Mouse (Mus musculus): ENCODE measurements around the gene Cdhr5. TPM values are rescaled to one million over a fixed set of nuclear protein-coding genes. Genes with fewer than 3 reads are reported as not detected.
A peak's percentile ranks its signal among the peaks of the same experiment; 100 is the strongest.

Gene Cdhr5
- total RNA-seq, 2 experiments from 2014 or later = 1.3 to 1.5 TPM

GRCm38 (mm10) chr7:141227796-141228195 lies 48.8 kb downstream of the Cdhr5 start:
- no peak for DNase-seq (ENCODE audit: low spot score in 2 of 2)

GRCm38 (mm10) chr7:141226535-141226934 lies 50.1 kb downstream of the Cdhr5 start:
- no peak for DNase-seq (ENCODE audit: low spot score in 2 of 2)

GRCm38 (mm10) chr7:141222696-141223215 lies 53.8 kb downstream of the Cdhr5 start:
- DNase-seq (ENCODE audit: low spot score in 2 of 2) = peak in 1 of 2 experiments; percentile 7

GRCm38 (mm10) chr7:141222126-141222467 lies 54.5 kb downstream of the Cdhr5 start:
- no peak for DNase-seq (ENCODE audit: low spot score in 2 of 2)

GRCm38 (mm10) chr7:141221249-141222125 lies 55.1 kb downstream of the Cdhr5 start:
- peak; percentile 94 to 96 for DNase-seq (ENCODE audit: low spot score in 2 of 2)

GRCm38 (mm10) chr7:141220377-141220776 lies 56.2 kb downstream of the Cdhr5 start:
- DNase-seq (ENCODE audit: low spot score in 2 of 2) = no peak

GRCm38 (mm10) chr7:141219558-141220099 lies 57.0 kb downstream of the Cdhr5 start:
- no peak for DNase-seq (ENCODE audit: low spot score in 2 of 2)

Small RNAs within 50 kb of the gene (microRNA-seq; reads per million reads assigned to microRNA genes)
- gene Mir210 = 233 reads per million, percentile 59 among the genes with 10 or more reads in this experiment

Other genes starting within 250 kb of the Cdhr5 start
- gene Gm17387, start 247.7 kb downstream of the Cdhr5 start, total RNA-seq (2021) = not detected
- gene B4galnt4, start 215.7 kb downstream of the Cdhr5 start, total RNA-seq (2021) = under 1 TPM; 0.22 to 0.62 TPM
- gene Pkp3, start 198.6 kb downstream of the Cdhr5 start, total RNA-seq (2021) = under 1 TPM; 0.25 to 0.54 TPM
- 1 to 10 TPM; 2.9 to 3.7 TPM for gene Sigirr, start 176.2 kb downstream of the Cdhr5 start, total RNA-seq (2021)
- gene Ano9, start 159.0 kb downstream of the Cdhr5 start, total RNA-seq (2021) = not detected
- 10 to 100 TPM; 22.6 to 29.0 TPM for gene Ptdss2, start 154.4 kb downstream of the Cdhr5 start, total RNA-seq (2021)
- gene Rnh1, start 103.9 kb downstream of the Cdhr5 start, total RNA-seq (2021) = 10 to 100 TPM; 64.5 to 79.3 TPM
- gene Hras, start 82.8 kb downstream of the Cdhr5 start, total RNA-seq (2021) = 100 to 1,000 TPM; 166 to 193 TPM
- 1 to 10 TPM; 4.9 to 5.2 TPM for gene Lrrc56, start 82.6 kb downstream of the Cdhr5 start, total RNA-seq (2021)
- not detected for gene Lmntd2, start 62.7 kb downstream of the Cdhr5 start, total RNA-seq (2021)
- gene Rassf7, start 60.9 kb downstream of the Cdhr5 start, total RNA-seq (2021) = 10 to 100 TPM in 1 of 2 experiments, 1 to 10 TPM in 1; 9.8 to 14.2 TPM
- gene Phrf1, start 48.0 kb downstream of the Cdhr5 start, total RNA-seq (2021) = 10 to 100 TPM; 48.4 to 63.3 TPM
- gene Irf7, start 10.3 kb downstream of the Cdhr5 start, total RNA-seq (2021) = 1 to 10 TPM; 1.4 TPM
- gene Sct, start 2.3 kb upstream of the Cdhr5 start, total RNA-seq (2021) = 1 to 10 TPM; 3.4 to 3.5 TPM
- under 1 TPM; 0.16 to 0.25 TPM for gene Drd4, start 15.2 kb upstream of the Cdhr5 start, total RNA-seq (2021)
- 10 to 100 TPM; 44.6 to 50.4 TPM for gene Deaf1, start 50.9 kb upstream of the Cdhr5 start, total RNA-seq (2021)
- gene Tmem80, start 51.0 kb upstream of the Cdhr5 start, total RNA-seq (2021) = 10 to 100 TPM; 14.2 to 14.6 TPM
- 1 to 10 TPM; 2.4 to 2.5 TPM for gene Eps8l2, start 62.1 kb upstream of the Cdhr5 start, total RNA-seq (2021)
- gene Taldo1, start 115.4 kb upstream of the Cdhr5 start, total RNA-seq (2021) = 100 to 1,000 TPM; 120 to 128 TPM
- gene Gatd1, start 137.3 kb upstream of the Cdhr5 start, total RNA-seq (2021) = 10 to 100 TPM; 18.3 to 19.5 TPM
- under 1 TPM; 0.34 to 0.49 TPM for gene Cend1, start 152.7 kb upstream of the Cdhr5 start, total RNA-seq (2021)
- 10 to 100 TPM; 16.4 to 25.2 TPM for gene Slc25a22, start 161.1 kb upstream of the Cdhr5 start, total RNA-seq (2021)
- 1 to 10 TPM; 4.0 to 4.5 TPM for gene Pidd1, start 167.2 kb upstream of the Cdhr5 start, total RNA-seq (2021)
- 1,000 to 10,000 TPM; 1,111 to 1,331 TPM for gene Rplp2, start 170.6 kb upstream of the Cdhr5 start, total RNA-seq (2021)
- 100 to 1,000 TPM in 1 of 2 experiments, 10 to 100 TPM in 1; 98.6 to 133 TPM for gene Pnpla2, start 178.4 kb upstream of the Cdhr5 start, total RNA-seq (2021)
- 1 to 10 TPM; 8.9 to 9.3 TPM for gene Cracr2b, start 184.3 kb upstream of the Cdhr5 start, total RNA-seq (2021)
- gene Cd151, start 190.6 kb upstream of the Cdhr5 start, total RNA-seq (2021) = 10 to 100 TPM; 87.2 to 88.8 TPM
- gene Polr2l, start 198.3 kb upstream of the Cdhr5 start, total RNA-seq (2021) = 10 to 100 TPM; 35.3 to 35.9 TPM
- gene Tspan4, start 198.5 kb upstream of the Cdhr5 start, total RNA-seq (2021) = 10 to 100 TPM; 19.6 to 19.7 TPM

Data from gastrocnemius, postnatal 4 days (tissue).